ENCODE assay signal across 16 mouse cellular contexts in genomic region chr1:155704182-155704581, GRCm38 (mm10). TPM values are rescaled to one million over a fixed set of nuclear protein-coding genes. Genes with fewer than 3 reads are reported as not detected.
DNase-seq lines count a peak whose midpoint lies in the region; ATAC-seq and TF ChIP-seq lines count a peak whose summit lies in the region.
"Had no signal": no experiment of that assay in that cellular context is flagged by ENCODE, and none has a peak within 500 bp of the region (broad histone marks: within the 10 kb centered on the region; RNA-seq: fewer than 3 reads in every experiment).

No protein-coding gene starts in this region.

- H3K9ac ChIP-seq in heart, embryonic 15.5 days: no peak overlapping the region
- no peak overlapping the region for H3K9ac ChIP-seq in embryonic facial prominence, embryonic 13.5 days
- no peak overlapping the region for H3K9ac ChIP-seq in hindbrain, embryonic 11.5 days (ENCODE audit: low read depth, low read length)
- no peak overlapping the region for H3K9ac ChIP-seq in neural tube, embryonic 12.5 days
- H3K9ac ChIP-seq: limb, embryonic 15.5 days had no signal

- no peaks in the 10 kb centered on the region for H3K27me3 ChIP-seq in heart, embryonic 15.5 days
- H3K27me3 ChIP-seq in embryonic facial prominence, embryonic 13.5 days: no peaks in the 10 kb centered on the region
- H3K27me3 ChIP-seq in hindbrain, embryonic 11.5 days (ENCODE audit: control insufficient read depth, insufficient read depth, low read length): no peaks in the 10 kb centered on the region
- H3K27me3 ChIP-seq in neural tube, embryonic 12.5 days (replicated peaks): 0 out of 2 replicates have a peak, but pooled peaks cover 2% of the 10 kb centered on the region
- no peaks in the 10 kb centered on the region for H3K27me3 ChIP-seq in thymus, adult 2 months (ENCODE audit: control insufficient read depth, insufficient read depth, low read length)

- H3K4me3 ChIP-seq in heart, embryonic 15.5 days: no peak overlapping the region
- H3K4me3 ChIP-seq in embryonic facial prominence, embryonic 13.5 days: no peak overlapping the region
- no peak overlapping the region for H3K4me3 ChIP-seq in hindbrain, embryonic 11.5 days (ENCODE audit: low read depth, low read length)
- no peak overlapping the region for H3K4me3 ChIP-seq in neural tube, embryonic 12.5 days
- H3K4me3 ChIP-seq in thymus, adult 2 months (ENCODE audit: control insufficient read depth, insufficient read depth, low read length): no peak overlapping the region
- H3K4me3 ChIP-seq: heart, adult 2 months; limb, embryonic 15.5 days had no signal

- ATAC-seq in heart, embryonic 15.5 days (replicated peaks; ENCODE audit: insufficient number of reproducible peaks, insufficient read depth, low FRiP score, low read depth): 0 out of 2 replicates have a peak, but pooled peaks have one; percentile 6
- 0 out of 2 replicates have a peak, but pooled peaks have one; percentile 21 for ATAC-seq in embryonic facial prominence, embryonic 13.5 days (ENCODE audit: insufficient number of reproducible peaks, insufficient read depth, low FRiP score, low TSS enrichment, low read depth)
- ATAC-seq in hindbrain, embryonic 11.5 days (ENCODE audit: low FRiP score): peak; percentile 76
- ATAC-seq in neural tube, embryonic 12.5 days (ENCODE audit: low FRiP score, low read depth): 0 out of 2 replicates have a peak, but pooled peaks have one; percentile 41

- no peaks in the 10 kb centered on the region for H3K4me1 ChIP-seq in heart, embryonic 15.5 days (replicated peaks)
- no peaks in the 10 kb centered on the region for H3K4me1 ChIP-seq in embryonic facial prominence, embryonic 13.5 days
- H3K4me1 ChIP-seq in hindbrain, embryonic 11.5 days (replicated peaks; ENCODE audit: control insufficient read depth, insufficient read depth, low read length): no peaks in the 10 kb centered on the region
- H3K4me1 ChIP-seq in neural tube, embryonic 12.5 days: peaks cover 4% of the 10 kb centered on the region; the same call in 1 of the 2 replicates
- no peaks in the 10 kb centered on the region for H3K4me1 ChIP-seq in thymus, adult 2 months (replicated peaks; ENCODE audit: control insufficient read depth, insufficient read depth, low read length)

- no peak for DNase-seq in heart, postnatal 10 days
- peak; percentile 29 for DNase-seq in hindbrain, embryonic 11.5 days (ENCODE audit: low spot score)
- no peak for DNase-seq in adrenal gland, postnatal 14 days
- no peak for DNase-seq in thymus, adult 2 months
- DNase-seq in spleen, adult 12 weeks (ENCODE audit: low spot score): no peak
- DNase-seq: adrenal gland, postnatal 25 days; cerebellum, adult 11-12 months; heart, adult 2 months; spleen, adult 18-20 months had no signal

- intact Hi-C loops in heart, postnatal 10 days (cut with DNase I): no loop called here

- H3K36me3 ChIP-seq in heart, embryonic 15.5 days: no peaks in the 10 kb centered on the region
- H3K36me3 ChIP-seq in embryonic facial prominence, embryonic 13.5 days: no peaks in the 10 kb centered on the region
- no peaks in the 10 kb centered on the region for H3K36me3 ChIP-seq in hindbrain, embryonic 11.5 days (ENCODE audit: control insufficient read depth, insufficient read depth, low read length)
- H3K36me3 ChIP-seq in neural tube, embryonic 12.5 days: no peaks in the 10 kb centered on the region
- H3K36me3 ChIP-seq in thymus, adult 2 months (ENCODE audit: control insufficient read depth, insufficient read depth, low read length): no peaks in the 10 kb centered on the region
- H3K36me3 ChIP-seq: limb, embryonic 15.5 days had no signal

- H3K27ac ChIP-seq in heart, embryonic 15.5 days: no peak overlapping the region
- H3K27ac ChIP-seq in embryonic facial prominence, embryonic 13.5 days: no peak overlapping the region
- H3K27ac ChIP-seq in hindbrain, embryonic 11.5 days (ENCODE audit: low read depth, low read length): no peak overlapping the region
- H3K27ac ChIP-seq in neural tube, embryonic 12.5 days: no peak overlapping the region
- no peak overlapping the region for H3K27ac ChIP-seq in thymus, adult 2 months (ENCODE audit: control insufficient read depth, insufficient read depth, low read length)
- H3K27ac ChIP-seq: heart, adult 2 months; limb, embryonic 15.5 days; macrophage had no signal

- TF ChIP-seq POLR2A in thymus, adult 2 months (IDR thresholded peaks at IDR 0.05; ENCODE audit: control insufficient read depth, extremely low read depth, insufficient read depth, low read length, poor library complexity): no peak

- no peak for TF ChIP-seq CTCF in thymus, adult 2 months (IDR thresholded peaks at IDR 0.05; ENCODE audit: borderline replicate concordance, control insufficient read depth, extremely low read depth, insufficient read depth, low read length, poor library complexity)

- no peaks in the 10 kb centered on the region for H3K9me3 ChIP-seq in heart, embryonic 15.5 days (replicated peaks)
- H3K9me3 ChIP-seq in embryonic facial prominence, embryonic 13.5 days: no peaks in the 10 kb centered on the region
- no peaks in the 10 kb centered on the region for H3K9me3 ChIP-seq in hindbrain, embryonic 11.5 days (ENCODE audit: control insufficient read depth, low read length)
- no peaks in the 10 kb centered on the region for H3K9me3 ChIP-seq in neural tube, embryonic 12.5 days
- H3K9me3 ChIP-seq: limb, embryonic 15.5 days had no signal

- H3K4me2 ChIP-seq in heart, embryonic 15.5 days: no peak overlapping the region
- no peak overlapping the region for H3K4me2 ChIP-seq in embryonic facial prominence, embryonic 13.5 days
- no peak overlapping the region for H3K4me2 ChIP-seq in hindbrain, embryonic 11.5 days (replicated peaks; ENCODE audit: low read depth, low read length)
- no peak overlapping the region for H3K4me2 ChIP-seq in neural tube, embryonic 12.5 days (replicated peaks)
- H3K4me2 ChIP-seq: limb, embryonic 15.5 days had no signal

- WGBS in heart, embryonic 15.5 days: 55% methylated on average over 5 of the region's 5 CpGs
- WGBS in embryonic facial prominence, embryonic 13.5 days: 68% methylated on average over 5 of the region's 5 CpGs
- WGBS in hindbrain, embryonic 11.5 days: 62% methylated on average over 5 of the region's 5 CpGs
- 50% methylated on average over 5 of the region's 5 CpGs for WGBS in neural tube, embryonic 12.5 days
- 78% methylated on average over 5 of the region's 5 CpGs for WGBS in thymus, adult 2 months

RNA-seq across cellular contexts. Expression of gene Lhx4, which starts 47.3 kb away (rescaled TPM):
- polyA plus RNA-seq in heart, embryonic 15.5 days (2015; fragmentation: Nextera tagmentation; extraction: Ambion mirVana): not detected in 2 replicates
- not detected for total RNA-seq in heart, postnatal 10 days (2021)
- not detected in 2 replicates for polyA plus RNA-seq in embryonic facial prominence, embryonic 13.5 days (2015; fragmentation: Nextera tagmentation; extraction: Ambion mirVana)
- polyA plus RNA-seq in hindbrain, embryonic 11.5 days (2014; fragmentation: Nextera tagmentation; extraction: Ambion mirVana): 5.1 and 7.9 TPM in 2 replicates
- polyA plus RNA-seq in neural tube, embryonic 12.5 days (2016; fragmentation: Nextera tagmentation; extraction: Ambion mirVana): 12.3 and 22.8 TPM in 2 replicates
- not detected in 2 replicates for total RNA-seq in adrenal gland, postnatal 14 days (2021)
- 0.01 TPM in 1 of 2 replicates, not detected in the other for polyA plus RNA-seq in thymus, adult 2 months (2012; rRNA removed)
- total RNA-seq: heart, adult 2 months; layer of hippocampus, adult 18-20 months had no signal
- polyA plus RNA-seq: heart, adult 2 months; macrophage; urinary bladder, adult 2 months had no signal

Comparison
In these comparisons a context has a peak if more than half of its experiments do, and no peak if none do; other contexts are left out.
1. ATAC-seq: peak in every context shown above with its lines; median percentile 76 in hindbrain, embryonic 11.5 days; 41 in neural tube, embryonic 12.5 days; 21 in embryonic facial prominence, embryonic 13.5 days; 6 in heart, embryonic 15.5 days.